Mouse (Mus musculus): ENCODE results near the gene Gak.
A peak's percentile ranks its signal among the peaks of the same experiment; 100 is the strongest.
"Not testable (repeated sequence)": the region's sequence is repeated elsewhere in the genome, so short reads cannot be mapped to it uniquely, and the experiment has no call there.

Gak gene

DNA sequence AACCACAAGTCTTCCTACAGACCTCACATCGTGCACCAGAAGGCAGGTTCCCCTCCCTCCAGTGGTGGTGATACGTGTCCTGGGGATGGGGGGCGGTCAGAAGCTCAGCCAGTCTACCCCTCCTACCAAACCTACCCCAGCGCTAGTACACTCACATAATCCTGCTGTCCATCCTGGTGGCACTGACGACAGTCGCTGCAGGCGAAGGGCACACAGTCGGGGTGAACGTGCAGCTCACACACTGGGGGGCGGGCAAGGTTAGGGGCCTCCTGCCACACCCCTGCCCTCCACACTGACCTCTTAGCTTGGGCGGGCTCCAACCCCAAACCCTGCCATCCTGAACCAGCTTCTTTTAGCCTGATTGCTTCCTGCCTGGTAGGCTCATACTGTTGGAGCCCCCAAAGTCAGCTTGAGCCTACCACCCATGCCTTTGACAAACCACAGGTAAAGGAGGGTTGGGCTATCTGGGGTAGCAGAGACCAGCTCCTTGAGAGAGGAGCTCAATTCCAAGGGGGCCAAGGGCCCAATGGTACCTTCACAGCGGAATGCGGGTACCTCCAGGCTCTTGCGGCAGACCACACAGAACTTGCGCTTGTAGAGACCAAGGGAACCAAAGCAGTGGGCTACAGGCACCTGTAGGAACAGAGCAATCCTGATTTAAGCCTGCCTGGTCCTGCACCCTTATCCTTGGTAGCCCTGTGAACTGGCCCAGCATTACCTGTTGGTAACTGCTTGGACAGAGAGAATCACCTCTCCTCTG is 26.5 kb upstream of the Gak start:
- no peak for DNase-seq

DNA sequence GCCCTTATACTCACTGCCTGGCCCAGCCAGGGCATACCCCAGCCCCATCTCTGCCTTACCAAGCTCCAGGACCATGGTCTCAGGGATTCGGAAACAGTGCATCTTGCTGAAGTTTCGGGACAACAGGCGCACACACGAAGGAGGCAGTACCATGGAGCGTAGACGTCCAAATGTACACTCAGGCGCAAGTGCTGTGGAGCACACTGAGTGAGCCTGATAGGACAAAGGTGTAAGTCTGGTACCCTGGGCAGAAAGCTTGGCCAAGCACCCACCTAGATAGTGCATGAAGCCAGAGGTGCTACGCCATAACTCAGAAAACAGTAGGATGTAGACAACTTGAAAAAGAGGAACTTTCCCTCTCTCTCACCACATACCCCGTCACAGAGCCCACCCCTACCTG is 25.8 kb upstream of the Gak start:
- DNase-seq: no peak

DNA sequence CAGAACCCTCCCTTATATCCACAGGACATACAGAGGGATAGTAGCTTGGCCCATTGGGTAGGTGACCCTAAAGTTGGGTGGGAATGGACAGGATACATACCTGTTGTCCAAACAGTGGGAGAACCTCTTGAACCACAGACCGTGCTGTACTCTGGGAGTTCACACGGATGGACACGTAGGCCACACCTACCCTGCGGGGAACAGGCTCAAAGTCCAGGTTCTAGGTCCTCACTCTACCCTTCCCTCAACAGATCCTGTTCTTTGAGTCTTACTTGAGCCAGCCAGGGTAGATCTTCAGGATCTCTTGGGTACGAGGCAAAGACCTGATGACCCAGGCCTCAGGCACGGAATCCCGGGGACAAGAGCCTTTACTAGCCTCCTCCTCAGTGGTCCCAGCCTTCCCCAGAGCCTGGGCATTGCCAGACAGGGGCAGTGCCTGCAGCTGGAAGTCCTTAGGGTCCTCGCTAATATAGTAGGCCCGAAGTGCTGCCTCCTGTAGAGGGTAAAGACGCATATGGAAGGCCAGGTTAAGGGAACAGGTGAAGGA is 25.0 kb upstream of the Gak start:
- DNase-seq: peak; percentile 54 to 68

DNA sequence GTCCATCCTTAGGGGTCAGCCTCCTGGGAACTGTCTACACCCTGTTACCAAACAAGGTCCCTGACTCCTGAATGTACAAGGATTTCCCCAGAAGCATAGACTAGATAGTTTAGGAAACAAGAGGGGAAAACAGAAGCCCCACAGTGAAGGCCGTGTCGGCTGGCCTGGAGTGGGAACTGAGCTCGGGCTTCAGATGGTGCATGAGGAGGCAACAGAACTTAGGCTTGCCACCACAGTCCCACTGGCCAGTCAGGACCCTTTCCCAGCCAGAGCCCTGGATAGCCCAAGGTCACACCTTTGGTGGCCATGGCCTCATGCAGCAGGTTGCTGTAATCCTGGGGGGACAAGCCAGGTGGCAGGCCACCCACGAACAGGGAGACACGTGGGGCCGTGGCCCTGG is 23.8 kb upstream of the Gak start:
- no peak for DNase-seq

DNA sequence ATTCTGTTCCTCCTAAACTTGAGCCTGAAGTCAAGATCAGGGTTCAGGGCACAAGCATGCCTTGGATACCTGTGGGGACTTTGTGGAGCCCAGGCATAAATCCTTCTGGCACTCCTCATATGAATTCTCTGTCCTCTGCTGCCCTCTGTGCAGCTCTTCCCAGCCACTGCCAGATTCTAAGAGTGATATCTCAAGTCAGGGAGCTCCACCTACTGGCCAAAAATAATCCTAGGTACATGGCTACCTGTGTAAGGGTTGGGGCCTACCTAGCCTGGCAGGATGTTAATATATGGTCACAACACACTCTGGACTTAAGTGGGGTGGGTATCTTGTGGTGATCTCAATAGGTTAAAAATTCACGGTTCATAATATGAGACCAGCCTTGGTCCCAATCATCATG is 22.3 kb upstream of the Gak start:
- peak; percentile 77 to 81 for DNase-seq

DNA sequence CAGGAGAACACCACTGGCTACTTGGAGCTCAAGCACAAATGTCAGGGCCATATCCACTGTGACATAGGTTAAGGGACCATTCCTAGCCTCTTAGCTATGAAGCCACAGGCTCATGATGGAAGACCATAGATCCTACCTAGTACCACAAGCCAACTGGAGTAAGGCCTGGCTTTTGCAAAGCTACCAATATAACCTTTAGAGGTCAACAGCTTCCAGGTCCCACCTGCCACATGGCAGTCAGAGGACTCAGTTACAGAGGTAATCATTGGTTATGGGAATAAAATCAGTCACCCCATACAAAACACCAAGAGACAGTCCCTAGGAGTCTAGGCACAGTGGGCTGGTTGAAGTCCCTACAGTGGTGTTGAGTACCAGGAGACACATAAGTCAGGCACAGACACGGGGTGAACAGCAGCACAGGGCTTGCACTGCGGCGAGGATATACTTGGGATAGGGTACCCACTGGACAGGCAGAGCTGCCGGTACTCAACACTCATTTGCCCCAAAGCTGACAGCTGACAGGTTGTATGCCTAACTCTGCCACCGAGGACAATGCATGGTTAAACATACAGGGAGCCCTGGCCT is 21.7 kb upstream of the Gak start:
- DNase-seq: no peak

DNA sequence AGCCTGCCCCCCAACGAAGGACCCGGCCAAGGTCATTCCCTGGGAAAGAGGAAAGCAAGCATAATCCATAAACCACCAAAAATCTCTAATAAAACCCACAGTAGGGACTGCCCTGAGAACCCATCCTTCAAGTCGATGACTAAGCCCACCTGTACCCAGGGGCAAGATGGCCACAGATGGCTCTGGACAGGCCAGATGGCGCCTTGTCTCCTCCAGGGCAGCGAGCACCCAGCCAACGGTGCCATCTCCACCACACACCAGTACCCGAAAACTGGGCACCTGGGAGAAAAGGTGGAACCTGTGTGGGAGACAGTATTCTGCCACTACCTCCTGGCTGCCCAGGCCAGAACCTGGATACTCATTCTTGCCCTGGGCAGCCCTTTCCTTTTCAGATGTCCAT is 20.8 kb upstream of the Gak start:
- no peak for DNase-seq

DNA sequence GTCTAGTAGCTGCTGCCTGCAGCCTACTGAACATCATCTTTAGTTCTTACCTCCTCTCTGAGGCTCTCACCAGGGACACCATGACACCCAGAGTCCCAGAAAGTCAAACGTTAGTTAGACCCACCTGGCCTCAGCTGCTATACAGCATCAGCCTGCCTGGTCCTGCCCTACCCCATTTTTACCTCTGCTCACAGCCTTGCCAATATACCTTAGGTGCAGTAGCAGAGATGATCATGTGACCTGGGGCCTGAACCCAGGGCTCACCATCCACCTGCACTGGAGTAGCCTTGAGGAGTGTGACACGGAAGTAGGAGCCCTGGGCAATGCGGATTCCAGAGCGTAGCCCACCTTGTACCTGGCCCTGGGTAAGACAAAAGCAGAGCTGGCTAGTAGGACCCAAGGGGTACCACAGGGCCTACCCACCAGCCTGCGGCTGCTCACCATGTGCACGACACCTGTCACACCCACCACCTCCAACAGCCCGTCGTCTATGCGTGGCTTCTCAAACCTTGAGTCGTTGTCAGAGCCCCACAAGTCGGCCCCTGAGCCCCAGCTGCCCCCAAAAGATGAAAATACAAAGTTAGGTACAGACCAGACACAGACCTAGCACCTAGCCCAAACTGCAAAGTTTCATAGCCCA is 19.5 kb upstream of the Gak start:
- no peak for DNase-seq

DNA sequence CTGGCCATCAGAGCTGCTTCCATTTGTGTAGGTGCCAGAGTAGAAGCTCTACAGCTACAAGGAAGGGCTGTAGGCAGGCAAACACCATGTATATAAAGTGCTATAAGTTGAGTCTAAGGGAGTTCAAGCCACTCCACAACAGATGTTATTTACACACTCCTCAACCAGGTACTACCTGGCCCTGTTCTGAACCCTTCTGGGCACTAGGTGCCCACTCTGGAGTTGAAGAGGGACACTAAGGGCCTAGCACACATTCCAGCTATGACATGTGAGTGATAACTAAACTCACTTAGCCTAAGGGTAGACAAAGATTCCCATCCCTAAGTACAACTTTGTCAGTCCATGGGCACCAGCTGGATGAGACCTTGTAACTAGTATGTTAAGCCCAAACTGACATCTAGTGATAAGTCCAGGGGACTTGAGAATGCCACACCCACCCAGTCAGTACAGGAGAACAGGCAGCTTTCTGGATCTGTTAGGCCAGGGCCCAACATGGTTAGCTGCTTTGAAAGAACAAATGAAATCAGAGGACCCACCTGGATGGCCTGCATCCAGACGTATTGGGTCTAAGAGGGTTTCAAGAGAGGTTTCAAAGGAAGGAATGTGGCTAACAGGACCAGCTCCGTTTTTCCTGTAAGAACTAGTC is 18.4 kb upstream of the Gak start:
- no peak for DNase-seq

DNA sequence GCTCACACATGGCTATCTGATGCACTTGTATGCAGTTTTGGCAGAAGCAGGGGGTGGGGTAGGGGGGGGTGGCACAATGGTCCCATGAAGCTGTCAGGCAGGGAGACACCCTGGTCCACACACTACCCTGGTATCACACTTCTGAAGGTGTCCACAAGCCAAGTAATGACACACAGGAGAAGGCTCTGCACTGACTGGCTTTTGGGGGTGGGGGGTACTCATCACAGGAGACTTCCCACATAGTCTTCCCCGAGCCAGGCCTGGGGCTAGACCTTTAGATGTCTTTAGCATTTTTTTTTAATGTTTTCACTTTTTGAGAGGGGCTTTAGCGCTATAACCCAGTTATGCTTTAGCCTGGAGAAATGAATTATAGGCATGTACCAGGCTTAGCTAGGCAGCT is 17.8 kb upstream of the Gak start:
- DNase-seq: no peak

DNA sequence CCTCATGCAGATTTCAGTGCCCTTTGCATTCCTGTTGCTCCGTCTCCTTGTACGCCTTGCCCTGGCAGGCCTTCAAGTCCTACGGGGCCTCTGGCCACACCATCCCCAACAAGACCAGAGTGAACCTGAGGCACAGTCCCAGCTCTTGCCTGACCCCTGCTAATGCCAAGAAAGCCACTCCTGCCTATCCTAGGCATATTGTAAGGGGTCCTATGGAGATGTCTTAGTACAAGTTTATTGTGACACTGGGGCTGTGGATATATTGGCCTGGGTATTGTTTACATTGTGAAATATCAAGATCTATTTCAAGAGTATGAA is 16.7 kb upstream of the Gak start:
- peak; percentile 30 to 33 for DNase-seq

DNA sequence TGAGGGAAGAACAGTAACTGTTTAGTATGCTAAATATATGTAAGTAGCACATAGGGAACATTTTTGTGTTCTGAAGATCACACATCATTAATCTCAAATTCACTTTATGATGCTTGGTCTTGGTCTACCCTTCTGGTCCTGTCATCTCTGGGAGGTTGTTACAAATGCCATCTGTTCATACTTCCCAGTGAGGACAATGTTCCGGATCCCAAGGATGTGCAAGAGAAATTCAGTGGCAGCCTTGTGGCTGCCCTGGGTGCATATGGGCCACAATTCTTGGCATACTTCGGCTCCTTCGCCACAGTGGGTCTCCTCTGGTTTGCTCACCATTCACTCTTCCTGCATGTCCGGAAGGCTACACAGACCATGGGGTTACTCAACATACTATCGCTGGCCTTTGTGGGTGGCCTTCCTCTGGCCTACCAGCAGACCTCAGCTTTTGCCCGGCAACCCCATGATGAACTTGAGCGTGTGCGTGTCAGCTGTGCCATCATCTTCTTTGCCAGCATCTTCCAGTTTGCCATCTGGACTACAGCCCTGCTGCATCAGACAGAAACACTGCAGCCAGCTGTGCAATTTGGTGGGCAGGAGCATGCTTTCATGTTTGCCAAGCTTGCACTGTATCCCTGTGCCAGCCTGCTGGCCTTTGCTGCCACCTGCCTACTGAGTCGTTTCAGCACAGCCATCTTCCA is 16.2 kb upstream of the Gak start:
- DNase-seq: no peak

DNA sequence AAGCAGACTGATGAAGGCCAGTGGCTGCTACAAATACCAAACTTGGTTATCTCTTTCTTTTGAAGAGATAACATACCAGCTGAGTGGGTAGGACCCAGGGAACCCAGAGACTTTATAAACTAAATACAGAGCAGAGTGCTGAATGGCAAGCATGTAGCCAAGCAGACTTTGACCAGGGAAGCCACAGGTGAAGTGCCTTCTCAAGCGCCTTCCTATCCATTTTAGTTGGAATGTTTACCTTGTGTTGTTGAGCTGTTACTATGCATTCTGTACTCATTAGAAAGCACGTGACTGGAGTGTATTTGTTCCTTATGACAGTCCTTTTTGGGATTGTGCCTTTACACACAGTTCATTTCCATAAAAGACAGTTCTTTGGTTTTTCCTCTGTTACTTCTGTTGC is 14.1 kb upstream of the Gak start:
- no peak for DNase-seq

DNA sequence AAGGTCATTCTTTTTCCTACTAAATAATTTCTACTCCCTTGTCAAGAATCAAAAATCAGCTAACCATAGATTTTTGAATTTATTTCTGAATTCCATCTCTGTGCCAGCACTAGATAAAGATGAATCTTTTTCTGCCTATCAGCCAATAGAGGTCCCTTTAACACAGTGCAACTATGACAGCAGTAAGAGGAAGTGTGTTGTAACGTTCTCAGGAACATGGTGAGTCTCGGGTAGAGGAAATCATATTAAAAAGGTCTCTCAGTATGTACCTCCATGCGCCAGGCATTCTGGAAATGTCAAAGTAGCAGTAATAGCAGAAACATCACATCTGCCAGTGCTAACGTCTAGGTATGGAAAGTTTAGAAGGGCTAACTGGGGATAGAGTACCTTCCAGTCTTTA is 6.6 kb upstream of the Gak start:
- no peak for DNase-seq

DNA sequence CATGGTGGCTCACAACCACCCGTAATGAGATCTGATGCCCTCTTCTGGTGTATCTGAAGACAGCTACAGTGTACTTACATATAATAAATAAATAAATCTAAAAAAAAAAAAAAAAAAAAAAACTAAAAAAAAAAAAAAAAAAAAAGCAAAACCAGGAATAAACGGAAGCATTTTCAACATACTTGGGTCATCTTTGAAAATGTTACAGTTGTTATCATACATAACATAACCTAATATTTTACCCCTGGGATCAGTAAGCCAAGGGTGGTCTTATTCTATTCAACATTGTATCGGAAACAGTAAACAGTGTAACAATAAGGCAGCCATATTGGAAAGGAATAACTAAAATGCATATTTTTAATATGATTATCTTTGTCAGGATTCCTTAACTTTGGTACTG is 4.5 kb upstream of the Gak start:
- not testable (repeated sequence) for DNase-seq

DNA sequence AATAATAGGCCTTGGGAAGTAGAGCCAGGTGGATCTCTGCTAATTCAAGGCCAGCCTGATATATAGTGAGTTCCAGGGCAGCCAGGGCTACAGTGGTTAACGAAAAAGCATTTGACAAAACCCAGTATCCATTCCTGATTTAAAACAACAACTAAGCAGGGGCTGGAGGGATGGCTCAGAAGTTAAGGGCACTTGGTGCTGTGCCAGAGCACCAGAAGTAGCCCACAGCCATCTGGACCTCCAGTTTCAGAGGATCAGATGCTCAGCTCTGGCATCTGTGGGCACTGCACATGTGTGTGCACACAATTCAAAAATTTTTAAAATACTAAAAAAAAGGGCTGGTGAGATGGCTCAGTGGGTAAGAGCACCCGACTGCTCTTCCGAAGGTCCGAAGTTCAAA is 4.1 kb upstream of the Gak start:
- DNase-seq: no peak

DNA sequence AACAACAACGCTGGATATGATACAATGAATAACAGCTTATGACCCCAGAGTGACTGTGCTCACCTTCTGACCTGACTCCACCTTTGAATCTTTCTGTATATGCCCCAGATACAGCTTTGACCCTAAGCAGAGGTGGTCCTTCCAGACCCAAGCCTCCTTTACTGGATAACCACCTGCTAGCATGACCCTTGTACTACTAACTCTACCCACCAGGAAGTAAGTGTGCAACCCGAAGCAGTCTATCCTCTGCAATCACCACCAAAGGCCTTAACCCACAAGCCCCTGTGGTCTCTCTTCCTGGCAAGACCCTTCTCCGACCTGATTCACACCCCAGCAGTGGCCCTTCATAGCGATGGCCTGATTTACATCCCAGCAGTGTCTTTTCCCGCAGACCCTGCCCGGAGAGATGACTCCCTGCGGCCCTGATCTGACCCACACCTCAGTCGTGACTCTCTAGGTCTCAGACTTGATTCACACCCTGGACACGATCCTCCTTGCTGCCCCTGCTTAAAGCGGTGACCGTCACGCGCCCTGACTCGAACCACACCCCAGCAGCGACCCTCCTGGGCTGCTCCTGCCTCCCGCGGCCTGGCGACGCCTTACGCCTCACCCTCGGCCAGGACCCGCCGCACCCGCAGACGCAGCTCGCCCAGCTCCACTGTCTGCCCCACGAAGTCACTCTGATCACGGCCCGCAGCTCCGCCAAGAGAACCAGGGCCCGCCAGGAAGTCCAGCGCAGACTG is 493 bp downstream of the Gak start:
- no peak for DNase-seq

DNA sequence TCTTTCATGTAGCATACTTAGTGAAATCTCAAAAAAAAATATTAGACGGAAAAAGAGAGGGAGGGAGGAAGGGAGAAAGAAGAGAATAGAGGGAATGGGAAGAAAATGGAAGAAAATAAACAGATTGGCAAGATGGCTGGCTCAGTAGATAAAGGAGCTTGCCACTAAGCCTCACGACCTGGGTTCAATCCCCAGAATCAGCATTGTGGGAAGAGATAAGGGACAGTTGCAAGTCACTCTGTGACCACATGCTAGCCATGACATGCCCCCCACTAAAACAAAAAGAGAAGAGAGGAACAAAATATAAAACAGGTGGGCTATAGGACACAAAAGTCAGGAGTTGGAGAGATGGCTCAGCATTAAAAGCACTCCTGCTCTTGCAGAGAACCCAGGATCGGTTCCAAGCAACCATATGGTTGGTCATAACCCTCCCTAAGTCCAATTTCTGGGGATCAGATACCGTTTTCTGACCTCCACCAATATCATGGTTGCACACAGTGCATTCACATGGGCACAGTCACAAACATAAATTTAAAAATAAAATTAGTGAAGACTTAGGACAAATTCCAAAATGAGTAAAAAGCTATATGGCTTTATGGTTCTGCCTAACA is 3.4 kb downstream of the Gak start:
- DNase-seq: no peak

DNA sequence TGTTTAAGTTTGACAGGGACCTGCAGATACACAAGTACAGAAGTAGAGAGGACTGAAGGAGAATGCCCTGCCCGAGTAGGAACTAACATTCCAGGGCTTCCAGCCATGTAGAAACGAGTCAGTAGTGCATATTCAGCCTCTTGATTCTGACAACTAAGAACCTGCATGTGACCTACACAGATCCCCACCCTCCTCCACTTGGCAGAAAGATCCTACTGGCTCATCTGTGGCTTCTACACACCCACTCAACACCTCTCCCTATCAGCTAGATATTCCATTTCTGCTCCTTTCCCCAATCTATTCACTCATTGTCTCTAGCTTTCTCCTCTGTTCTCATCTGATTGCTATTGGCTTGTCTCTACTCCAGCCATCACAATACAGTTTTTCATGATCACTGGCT is 7.7 kb downstream of the Gak start:
- DNase-seq: no peak

DNA sequence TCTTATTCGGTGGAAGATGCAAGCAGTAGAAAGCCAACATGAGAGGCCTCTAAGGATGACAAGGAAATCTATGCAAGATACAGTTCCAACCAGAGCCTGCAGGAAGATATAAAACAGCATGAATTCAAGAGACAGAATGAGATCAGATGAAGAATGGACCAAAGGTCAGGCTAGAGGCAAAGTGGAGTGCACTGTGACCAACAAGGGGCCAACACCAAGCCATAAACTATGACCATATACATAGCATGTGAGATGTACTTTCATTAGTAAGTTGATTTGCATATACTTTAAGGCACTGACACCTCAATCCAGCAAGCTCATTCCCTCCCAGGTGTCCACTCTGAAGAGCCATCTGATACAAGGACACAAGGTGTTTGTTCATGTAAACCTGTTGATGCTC is 19.1 kb downstream of the Gak start:
- DNase-seq: no peak

DNA sequence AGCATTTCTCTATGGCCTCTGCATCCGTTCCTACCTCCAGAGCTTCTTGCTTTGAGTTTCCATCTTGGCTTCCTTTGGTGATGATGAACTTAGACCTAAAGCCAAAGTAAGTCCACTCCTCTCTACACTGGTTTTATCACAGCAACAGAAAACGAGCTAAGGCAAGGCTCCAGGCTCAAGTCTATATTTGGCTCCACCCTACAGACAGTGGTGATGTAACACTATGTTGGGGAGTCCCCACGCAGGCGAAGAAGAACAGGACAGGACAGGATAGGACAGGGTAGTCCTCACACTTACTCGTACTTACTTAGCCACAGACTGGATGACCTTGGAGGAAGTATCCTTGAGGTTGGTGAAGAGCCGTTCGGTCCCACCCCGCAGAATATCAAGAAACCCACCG is 27.0 kb downstream of the Gak start:
- DNase-seq: no peak

DNA sequence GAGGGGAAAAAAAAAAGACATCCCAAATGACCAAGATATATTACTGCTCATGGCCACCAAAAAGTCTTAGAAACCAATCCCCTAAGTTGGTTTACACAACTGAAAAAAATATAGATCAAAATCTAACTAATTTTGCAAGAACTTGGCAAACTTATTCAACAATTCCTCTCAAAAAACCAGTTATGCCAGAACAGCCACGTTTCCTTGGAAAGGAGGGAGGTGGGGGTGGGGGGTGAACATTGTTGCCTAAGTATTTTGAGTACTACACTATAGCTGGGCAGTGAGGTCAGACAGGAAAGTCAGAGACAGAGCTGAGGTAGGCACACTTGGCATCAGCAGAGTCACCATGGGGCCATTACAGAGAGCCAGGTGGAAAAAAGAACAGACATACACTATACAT is 29.6 kb downstream of the Gak start:
- DNase-seq: no peak
